Mouse (Mus musculus) limb, embryonic 11.5 days (tissue): ENCODE measurements around the gene Nudcd3. TPM values are rescaled to one million over a fixed set of nuclear protein-coding genes. Genes with fewer than 3 reads are reported as not detected.
"Not testable (repeated sequence)": the region's sequence is repeated elsewhere in the genome, so short reads cannot be mapped to it uniquely, and the experiment has no call there.

Source experiments
- ATAC-seq: fragments of 200-750 bp; cut with Nextera tagmentation; 2 replicates; pipeline ENCODE4 v1.8.0; 2017; ENCODE audit warnings: low read depth; ENCODE audit not compliant: insufficient number of reproducible peaks, low FRiP score, low TSS enrichment
- DNase-seq: peaks from one replicate; pipeline ENCODE4 v3.0.0-alpha.2; 2015; ENCODE audit warnings: low spot score
- H3K27ac ChIP-seq: fragments of 300-500 bp; sonication (generic); replicated peaks from 2 replicates; pipeline ENCODE4 v1.5.1; 2014; ENCODE audit warnings: low read depth, mild to moderate bottlenecking, low read length
- H3K27me3 ChIP-seq: fragments of 300-500 bp; sonication (generic); 2 replicates; pipeline ENCODE4 v1.6.1; 2014; ENCODE audit warnings: mild to moderate bottlenecking, low read length, mixed read lengths; ENCODE audit not compliant: control insufficient read depth, insufficient read depth
- H3K36me3 ChIP-seq: fragments of 300-500 bp; sonication (generic); 2 replicates; pipeline ENCODE4 v1.6.1; 2014; ENCODE audit warnings: mild to moderate bottlenecking, low read length, moderate library complexity, mixed read lengths; ENCODE audit not compliant: control insufficient read depth, insufficient read depth
- H3K4me1 ChIP-seq: fragments of 300-500 bp; sonication (generic); 2 replicates; pipeline ENCODE4 v1.6.1; 2014; ENCODE audit warnings: low read length, mixed read lengths; ENCODE audit not compliant: control insufficient read depth, insufficient read depth
- H3K4me2 ChIP-seq: fragments of 300-500 bp; sonication (generic); 2 replicates; pipeline ENCODE4 v1.6.1; 2014; ENCODE audit warnings: low read depth, mild to moderate bottlenecking, moderate library complexity; ENCODE audit not compliant: severe bottlenecking
- H3K4me3 ChIP-seq: fragments of 300-500 bp; sonication (generic); 2 replicates; pipeline ENCODE4 v1.5.1; 2014; ENCODE audit warnings: low read depth, low read length
- H3K9ac ChIP-seq: fragments of 300-500 bp; sonication (generic); 2 replicates; pipeline ENCODE4 v1.6.1; 2014; ENCODE audit warnings: mild to moderate bottlenecking, low read length
- H3K9me3 ChIP-seq: fragments of 300-500 bp; sonication (generic); 2 replicates; pipeline ENCODE4 v1.6.1; 2016; ENCODE audit warnings: low read length; ENCODE audit not compliant: control insufficient read depth
- WGBS: fragments of 180-500 bp; shearing (Covaris S2); extraction: QIAGEN DNeasy Blood & Tissue Kit; methylation state at CpG from one replicate; pipeline ENCODE4 v1.1.7; 2014; 5-methylcytosine and 5-hydroxymethylcytosine counted together
- polyA plus RNA-seq: library from polyadenylated mRNA; unstranded; fragments of >200 nt; fragmentation: Nextera tagmentation; extraction: Ambion mirVana; gene quantifications from 2 replicates; pipeline ENCODE4 v1.2.1, GENCODE M21; 2014

Nudcd3 gene
- polyA plus RNA-seq, 1 experiment from 2014 or later, result 41.7 TPM

- H3K9ac ChIP-seq, result no peak overlapping the region
- H3K27ac ChIP-seq, result no peak overlapping the region
- DNase-seq (no peak), ATAC-seq (no peak)
- H3K27me3 ChIP-seq, result no peaks in the 10 kb centered on the region
- no peak overlapping the region for H3K4me3 ChIP-seq
- no peak overlapping the region for H3K4me2 ChIP-seq
- WGBS, result 92% methylated on average over 5 of the region's 5 CpGs
- H3K36me3 ChIP-seq, result peaks cover 6% of the 10 kb centered on the region; the same call in 1 of the 2 replicates
- H3K4me1 ChIP-seq, result no peaks in the 10 kb centered on the region
- no peaks in the 10 kb centered on the region for H3K9me3 ChIP-seq
Measured at GRCm38 (mm10) chr11:6111734-6112484, 88.3 kb downstream of the Nudcd3 start.

GRCm38 (mm10) chr11:6109990-6110389 lies 90.2 kb downstream of the Nudcd3 start:
- Histone ChIP-seq H3K4me2 (no peak overlapping the region), H3K4me1 (no peaks in the 10 kb centered on the region), H3K36me3 (peaks cover 9% of the 10 kb centered on the region; the same call in 1 of the 2 replicates), H3K4me3 (no peak overlapping the region), H3K9ac (no peak overlapping the region), H3K9me3 (no peaks in the 10 kb centered on the region), H3K27ac (no peak overlapping the region), H3K27me3 (no peaks in the 10 kb centered on the region)
- DNase-seq (no peak), ATAC-seq (no peak)

GRCm38 (mm10) chr11:6108296-6108695 lies 91.9 kb downstream of the Nudcd3 start:
- H3K4me2 ChIP-seq, result no peak overlapping the region
- H3K27me3 ChIP-seq, result no peaks in the 10 kb centered on the region
- no peak overlapping the region for H3K27ac ChIP-seq
- H3K36me3 ChIP-seq, result peaks cover 5% of the 10 kb centered on the region; the same call in 1 of the 2 replicates
- no peaks in the 10 kb centered on the region for H3K9me3 ChIP-seq
- ATAC-seq (no peak), DNase-seq (no peak)
- no peak overlapping the region for H3K9ac ChIP-seq
- H3K4me3 ChIP-seq, result no peak overlapping the region
- 94% methylated on average over 5 of the region's 5 CpGs for WGBS
- H3K4me1 ChIP-seq, result no peaks in the 10 kb centered on the region

GRCm38 (mm10) chr11:6107722-6108121 lies 92.5 kb downstream of the Nudcd3 start:
- no peak overlapping the region for H3K4me3 ChIP-seq
- peaks cover 5% of the 10 kb centered on the region; the same call in 1 of the 2 replicates for H3K36me3 ChIP-seq
- no peak overlapping the region for H3K27ac ChIP-seq
- no peak overlapping the region for H3K4me2 ChIP-seq
- no peaks in the 10 kb centered on the region for H3K27me3 ChIP-seq
- no peak overlapping the region for H3K9ac ChIP-seq
- ATAC-seq, result no peak
- H3K9me3 ChIP-seq, result no peaks in the 10 kb centered on the region
- 90% methylated on average over 3 of the region's 3 CpGs for WGBS
- no peak for DNase-seq
- no peaks in the 10 kb centered on the region for H3K4me1 ChIP-seq

- WGBS, result 92% methylated on average over 5 of the region's 5 CpGs
Measured at GRCm38 (mm10) chr11:6104734-6105133, 95.5 kb downstream of the Nudcd3 start.

GRCm38 (mm10) chr11:6096637-6097036 lies 103.6 kb downstream of the Nudcd3 start:
- not testable (repeated sequence) for H3K4me2 ChIP-seq, H3K4me1 ChIP-seq, DNase-seq, H3K4me3 ChIP-seq, H3K9me3 ChIP-seq, H3K27me3 ChIP-seq, ATAC-seq, H3K9ac ChIP-seq, H3K27ac ChIP-seq, H3K36me3 ChIP-seq
- WGBS, result 93% methylated on average over 2 of the region's 3 CpGs

More at GRCm38 (mm10) chr11:6104734-6105133, 95.5 kb downstream of the Nudcd3 start:
- Histone ChIP-seq H3K9me3 (no peaks in the 10 kb centered on the region), H3K4me2 (no peak overlapping the region), H3K27me3 (no peaks in the 10 kb centered on the region), H3K27ac (no peak overlapping the region), H3K9ac (no peak overlapping the region), H3K36me3 (peaks cover 5% of the 10 kb centered on the region; the same call in 1 of the 2 replicates), H3K4me1 (no peaks in the 10 kb centered on the region), H3K4me3 (no peak overlapping the region)
- ATAC-seq, result no peak
- DNase-seq, result no peak

GRCm38 (mm10) chr11:6086991-6087390 lies 113.2 kb downstream of the Nudcd3 start:
- DNase-seq, result no peak
- ATAC-seq, result no peak
- Histone ChIP-seq H3K27me3 (no peaks in the 10 kb centered on the region), H3K36me3 (no peaks in the 10 kb centered on the region), H3K9me3 (no peaks in the 10 kb centered on the region), H3K4me2 (no peak overlapping the region), H3K4me3 (no peak overlapping the region), H3K27ac (no peak overlapping the region), H3K4me1 (no peaks in the 10 kb centered on the region), H3K9ac (no peak overlapping the region)
- WGBS, result 78% methylated on average over 4 of the region's 4 CpGs

- ATAC-seq (no peak), DNase-seq (no peak)
- H3K9me3 ChIP-seq, result no peaks in the 10 kb centered on the region
- 82% methylated on average over 2 of the region's 2 CpGs for WGBS
- no peak overlapping the region for H3K9ac ChIP-seq
- H3K4me1 ChIP-seq, result no peaks in the 10 kb centered on the region
- H3K4me3 ChIP-seq, result no peak overlapping the region
- no peaks in the 10 kb centered on the region for H3K36me3 ChIP-seq
- H3K27ac ChIP-seq, result no peak overlapping the region
- no peak overlapping the region for H3K4me2 ChIP-seq
- no peaks in the 10 kb centered on the region for H3K27me3 ChIP-seq
Measured at GRCm38 (mm10) chr11:6078737-6079136, 121.5 kb downstream of the Nudcd3 start.
